Mouse (Mus musculus): ENCODE data around the gene Ccdc36.

Ccdc36 gene

GRCm38 (mm10) chr9:108441236-108441919 is 13.1 kb upstream of the Ccdc36 start:
- no peak for DNase-seq

- no peak for DNase-seq
Observed at GRCm38 (mm10) chr9:108440485-108440884, 12.2 kb upstream of the Ccdc36 start.

GRCm38 (mm10) chr9:108439176-108439575 is 10.9 kb upstream of the Ccdc36 start:
- no peak for DNase-seq

- DNase-seq: no peak
Observed at GRCm38 (mm10) chr9:108436182-108436581, 7.9 kb upstream of the Ccdc36 start, which contains the start of gene BC048562. BC048562 (plus strand) TSS chr9:108436482.

- DNase-seq: no peak
Observed at GRCm38 (mm10) chr9:108431431-108432067, 3.3 kb upstream of the Ccdc36 start.

GRCm38 (mm10) chr9:108412221-108412620 is 16.1 kb downstream of the Ccdc36 start:
- DNase-seq: no peak

- DNase-seq: no peak
Observed at GRCm38 (mm10) chr9:108411381-108411942, 16.8 kb downstream of the Ccdc36 start.

- no peak for DNase-seq
Observed at GRCm38 (mm10) chr9:108409535-108409934, 18.7 kb downstream of the Ccdc36 start.

- DNase-seq: no peak
Observed at GRCm38 (mm10) chr9:108404451-108404850, 23.8 kb downstream of the Ccdc36 start.

GRCm38 (mm10) chr9:108403081-108403480 is 25.2 kb downstream of the Ccdc36 start:
- DNase-seq: no peak

- DNase-seq: peak; percentile 47
Observed at GRCm38 (mm10) chr9:108401186-108401960, 26.9 kb downstream of the Ccdc36 start.

GRCm38 (mm10) chr9:108398324-108398723 is 30.0 kb downstream of the Ccdc36 start:
- DNase-seq: peak; percentile 25

- no peak for DNase-seq
Observed at GRCm38 (mm10) chr9:108395427-108395826, 32.9 kb downstream of the Ccdc36 start.

- DNase-seq: no peak
Observed at GRCm38 (mm10) chr9:108394191-108394590, 34.1 kb downstream of the Ccdc36 start.

- no peak for DNase-seq
Observed at GRCm38 (mm10) chr9:108392676-108393075, 35.6 kb downstream of the Ccdc36 start, which contains the start of gene 1700102P08Rik. 1700102P08Rik (plus strand) TSS chr9:108392805.

GRCm38 (mm10) chr9:108389220-108389619 is 39.1 kb downstream of the Ccdc36 start:
- DNase-seq: no peak

GRCm38 (mm10) chr9:108388601-108389000 is 39.7 kb downstream of the Ccdc36 start:
- DNase-seq: no peak

- DNase-seq: no peak
Observed at GRCm38 (mm10) chr9:108386816-108387215, 41.5 kb downstream of the Ccdc36 start.

- DNase-seq: no peak
Observed at GRCm38 (mm10) chr9:108385006-108385405, 43.3 kb downstream of the Ccdc36 start.

GRCm38 (mm10) chr9:108381382-108381781 is 46.9 kb downstream of the Ccdc36 start:
- DNase-seq: no peak

- no peak for DNase-seq
Observed at GRCm38 (mm10) chr9:108379294-108379693, 49.0 kb downstream of the Ccdc36 start.

- no peak for DNase-seq
Observed at GRCm38 (mm10) chr9:108378736-108379135, 49.5 kb downstream of the Ccdc36 start.

- DNase-seq: no peak
Observed at GRCm38 (mm10) chr9:108378234-108378633, 50.0 kb downstream of the Ccdc36 start.
